Mouse (Mus musculus) stomach, postnatal 0 days (tissue): ENCODE results near the gene Ptgds. TPM values are rescaled to one million over a fixed set of nuclear protein-coding genes. Genes with fewer than 3 reads are reported as not detected.
A peak's percentile ranks its signal among the peaks of the same experiment; 100 is the strongest.

Source experiments
- ATAC-seq: fragments of 200-750 bp; cut with Nextera tagmentation; 2 replicates; pipeline ENCODE4 v1.8.0; 2017; ENCODE audit not compliant: low FRiP score, low TSS enrichment
- DNase-seq: peaks from one replicate; pipeline ENCODE4 v3.0.0-alpha.2; 2016; ENCODE audit warnings: low spot score
- H3K27ac ChIP-seq: fragments of 300-500 bp; sonication (generic); replicated peaks from 2 replicates; pipeline ENCODE4 v1.5.1; 2014; ENCODE audit warnings: mild to moderate bottlenecking, control low read depth
- H3K27me3 ChIP-seq: fragments of 300-500 bp; sonication (generic); 2 replicates; pipeline ENCODE4 v1.6.1; 2014; ENCODE audit warnings: low read length; ENCODE audit not compliant: control insufficient read depth, insufficient read depth
- H3K36me3 ChIP-seq: fragments of 300-500 bp; sonication (generic); 2 replicates; pipeline ENCODE4 v1.6.1; 2014; ENCODE audit warnings: low read length, mixed read lengths; ENCODE audit not compliant: control insufficient read depth, insufficient read depth
- H3K4me1 ChIP-seq: fragments of 300-500 bp; sonication (generic); replicated peaks from 2 replicates; pipeline ENCODE4 v1.6.1; 2014; ENCODE audit warnings: antibody characterized with exemption; ENCODE audit not compliant: control insufficient read depth, insufficient read depth
- H3K4me2 ChIP-seq: fragments of 300-500 bp; sonication (generic); replicated peaks from 2 replicates; pipeline ENCODE4 v1.6.1; 2014; ENCODE audit warnings: low read depth, mild to moderate bottlenecking, control low read depth, moderate library complexity
- H3K4me3 ChIP-seq: fragments of 300-500 bp; sonication (generic); 2 replicates; pipeline ENCODE4 v1.5.1; 2014; ENCODE audit warnings: low read depth, low read length, control low read depth
- H3K9ac ChIP-seq: fragments of 300-500 bp; sonication (generic); 2 replicates; pipeline ENCODE4 v1.6.1; 2014; ENCODE audit warnings: mild to moderate bottlenecking, low read length, control low read depth, mixed read lengths
- H3K9me3 ChIP-seq: fragments of 300-500 bp; sonication (generic); 2 replicates; pipeline ENCODE4 v1.6.1; 2016; ENCODE audit warnings: low read length; ENCODE audit not compliant: control insufficient read depth
- CTCF ChIP-seq: IDR thresholded peaks from 2 replicates; pipeline ENCODE4 v1.5.1; 2016; ENCODE audit warnings: antibody characterized with exemption, low read depth, mild to moderate bottlenecking, moderate library complexity
- EP300 ChIP-seq: optimal IDR thresholded peaks from 2 replicates; pipeline ENCODE3; 2016; ENCODE audit warnings: antibody characterized with exemption
- WGBS: fragments of 180-500 bp; shearing (Covaris S2); extraction: QIAGEN DNeasy Blood & Tissue Kit; methylation state at CpG from one replicate; pipeline ENCODE4 v1.1.7; 2014; 5-methylcytosine and 5-hydroxymethylcytosine counted together
- polyA plus RNA-seq: library from polyadenylated mRNA; unstranded; fragments of >200 nt; fragmentation: Nextera tagmentation; extraction: Ambion mirVana; gene quantifications from 2 replicates; pipeline ENCODE4 v1.2.1, GENCODE M21; 2015

Ptgds gene
- polyA plus RNA-seq, 1 experiment from 2014 or later = 4.7 TPM

GRCm38 (mm10) chr2:25460551-25461309 lies 9.1 kb downstream of the Ptgds start, which contains the start of gene Paxx:
TSS of gene Paxx (minus strand) at chr2:25461094.
- Histone ChIP-seq H3K4me1 (peaks cover 11% of the 10 kb centered on the region), H3K27me3 (no peaks in the 10 kb centered on the region), H3K27ac (peak within 1 kb of the TSS; percentile 93), H3K9me3 (no peaks in the 10 kb centered on the region), H3K4me3 (peak within 1 kb of the TSS; percentile 67), H3K9ac (peak within 1 kb of the TSS; percentile 76), H3K36me3 (peaks cover 3% of the 10 kb centered on the region; the same call in 1 of the 2 replicates), H3K4me2 (peak within 1 kb of the TSS; percentile 81)
- peak; percentile 97 for DNase-seq
- TF ChIP-seq EP300 = no peak
- TF ChIP-seq CTCF = no peak
- under 1% methylated on average over 48 of the region's 48 CpGs for WGBS
- ATAC-seq = peak; percentile 87

GRCm38 (mm10) chr2:25460135-25460534 lies 9.7 kb downstream of the Ptgds start:
- peak overlapping the region; percentile 93 for H3K27ac ChIP-seq
- peaks cover 3% of the 10 kb centered on the region; the same call in 1 of the 2 replicates for H3K36me3 ChIP-seq
- H3K4me3 ChIP-seq = peak overlapping the region; percentile 67
- H3K4me2 ChIP-seq = peak overlapping the region; percentile 81
- H3K9ac ChIP-seq = peak overlapping the region; percentile 76
- no peaks in the 10 kb centered on the region for H3K9me3 ChIP-seq
- peaks cover 11% of the 10 kb centered on the region for H3K4me1 ChIP-seq
- DNase-seq = no peak
- 27% methylated on average over 5 of the region's 5 CpGs for WGBS
- peak; percentile 2; the same call in 1 of the 2 replicates for ATAC-seq
- TF ChIP-seq CTCF (no peak), EP300 (no peak)
- no peaks in the 10 kb centered on the region for H3K27me3 ChIP-seq

GRCm38 (mm10) chr2:25458911-25459310 lies 10.9 kb downstream of the Ptgds start:
- no peak overlapping the region for H3K4me3 ChIP-seq
- H3K9ac ChIP-seq = no peak overlapping the region
- H3K4me1 ChIP-seq = peaks cover 11% of the 10 kb centered on the region
- DNase-seq = peak; percentile 91
- H3K4me2 ChIP-seq = peak overlapping the region; percentile 0; the same call in 1 of the 2 replicates
- no peaks in the 10 kb centered on the region for H3K9me3 ChIP-seq
- no peaks in the 10 kb centered on the region for H3K27me3 ChIP-seq
- 39% methylated on average over 5 of the region's 5 CpGs for WGBS
- peak overlapping the region; percentile 93 for H3K27ac ChIP-seq
- peak; percentile 44 for ATAC-seq
- TF ChIP-seq CTCF (peak; percentile 61), EP300 (no peak)
- H3K36me3 ChIP-seq = peaks cover 3% of the 10 kb centered on the region; the same call in 1 of the 2 replicates

- Histone ChIP-seq H3K4me2 (peak overlapping the region; percentile 32), H3K4me3 (no peak overlapping the region; the same call in 1 of the 2 replicates), H3K27me3 (no peaks in the 10 kb centered on the region), H3K9ac (0 out of 2 replicates have a peak overlapping the region, but pooled peaks have one; percentile 18), H3K9me3 (no peaks in the 10 kb centered on the region), H3K36me3 (peaks cover 3% of the 10 kb centered on the region; the same call in 1 of the 2 replicates), H3K27ac (peak overlapping the region; percentile 83), H3K4me1 (peaks cover 11% of the 10 kb centered on the region)
- ATAC-seq (no peak), DNase-seq (no peak)
- TF ChIP-seq CTCF (no peak), EP300 (no peak)
- WGBS = 72% methylated on average over 9 of the region's 9 CpGs
Measured at GRCm38 (mm10) chr2:25457022-25457896, 12.6 kb downstream of the Ptgds start.

- 48% methylated on average over 14 of the region's 14 CpGs for WGBS
- Histone ChIP-seq H3K9ac (0 out of 2 replicates have a peak within 1 kb of the TSS, but pooled peaks have one; percentile 18), H3K4me3 (no peak within 1 kb of the TSS; the same call in 1 of the 2 replicates), H3K36me3 (peaks cover 3% of the 10 kb centered on the region; the same call in 1 of the 2 replicates), H3K27ac (peak within 1 kb of the TSS; percentile 83), H3K4me1 (peaks cover 11% of the 10 kb centered on the region), H3K4me2 (peak within 1 kb of the TSS; percentile 32), H3K9me3 (no peaks in the 10 kb centered on the region), H3K27me3 (no peaks in the 10 kb centered on the region)
- ATAC-seq (peak; percentile 58), DNase-seq (peak; percentile 86)
- 0 out of 2 replicates have a peak, but pooled peaks have one; percentile 8 for TF ChIP-seq CTCF
- TF ChIP-seq EP300 = no peak
Measured at GRCm38 (mm10) chr2:25456205-25456953, 13.5 kb downstream of the Ptgds start, which contains the start of gene Clic3. TSS of gene Clic3 (plus strand) at chr2:25456838.
